Mouse (Mus musculus) lung, postnatal 14 days (tissue): Measurements from ENCODE around the gene Zfp13.
"Not testable (repeated sequence)": the region's sequence is repeated elsewhere in the genome, so short reads cannot be mapped to it uniquely, and the experiment has no call there.

Experiments
- DNase-seq: peaks from one replicate; pipeline ENCODE4 v3.0.0; 2021

Zfp13 gene

GRCm38 (mm10) chr17:23598582-23599552 lies at the start of gene Zfp13:
Zfp13 (minus strand) TSS chr17:23599487.
- peak; percentile 84 for DNase-seq

- no peak for DNase-seq
Measured at GRCm38 (mm10) chr17:23645894-23646293, 46.6 kb upstream of the Zfp13 start.

DNA sequence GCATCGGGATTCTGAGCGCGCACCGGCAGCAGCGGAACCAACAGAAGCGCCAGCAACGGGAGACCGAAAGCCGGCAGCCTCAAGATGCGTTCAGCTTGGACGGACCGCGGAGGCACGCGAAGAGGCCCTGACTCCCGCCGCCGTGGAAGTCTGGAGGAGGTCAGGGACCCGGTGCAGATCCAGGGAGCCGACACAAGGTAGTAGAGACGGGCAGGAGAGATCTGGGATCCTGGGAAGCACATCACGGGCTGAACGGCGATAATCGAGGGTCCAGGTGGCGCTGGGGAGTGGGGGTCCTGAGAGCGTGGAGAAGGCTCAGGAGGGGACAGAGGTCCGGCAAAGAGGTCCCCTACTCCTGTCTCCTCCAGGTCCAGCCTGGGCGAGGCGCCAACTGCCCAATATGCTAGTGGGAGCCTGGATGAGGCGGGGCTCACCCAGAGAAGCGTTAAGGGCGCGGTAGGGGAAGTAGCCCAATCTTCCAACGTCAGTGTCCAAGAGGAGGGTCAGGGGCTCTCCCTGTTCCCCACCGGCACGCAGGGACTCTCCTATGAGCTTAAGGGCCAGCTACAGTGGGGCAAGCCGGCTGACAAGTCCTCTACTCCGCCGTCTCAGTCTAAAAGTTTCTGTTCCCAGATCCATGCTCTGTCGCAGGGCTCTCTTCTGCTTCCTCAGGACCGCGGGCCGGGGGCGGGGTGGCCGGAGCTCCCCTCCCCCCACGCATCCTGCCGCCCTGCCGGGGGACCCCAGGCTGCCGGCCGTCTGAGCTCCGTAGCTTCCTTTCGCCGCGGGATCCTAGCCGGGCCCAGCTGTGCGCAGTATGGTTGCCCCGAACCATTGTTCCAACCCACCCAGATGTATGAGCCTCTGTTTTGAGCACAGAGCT lies 45.6 kb upstream of the Zfp13 start, which contains the start of gene Mmp25:
Gene Mmp25 (minus strand): TSS at position 665 of the 883 bp plus-strand sequence.
- DNase-seq, result no peak

- DNase-seq, result no peak
Measured at GRCm38 (mm10) chr17:23631241-23631640, 32.0 kb upstream of the Zfp13 start.

DNA sequence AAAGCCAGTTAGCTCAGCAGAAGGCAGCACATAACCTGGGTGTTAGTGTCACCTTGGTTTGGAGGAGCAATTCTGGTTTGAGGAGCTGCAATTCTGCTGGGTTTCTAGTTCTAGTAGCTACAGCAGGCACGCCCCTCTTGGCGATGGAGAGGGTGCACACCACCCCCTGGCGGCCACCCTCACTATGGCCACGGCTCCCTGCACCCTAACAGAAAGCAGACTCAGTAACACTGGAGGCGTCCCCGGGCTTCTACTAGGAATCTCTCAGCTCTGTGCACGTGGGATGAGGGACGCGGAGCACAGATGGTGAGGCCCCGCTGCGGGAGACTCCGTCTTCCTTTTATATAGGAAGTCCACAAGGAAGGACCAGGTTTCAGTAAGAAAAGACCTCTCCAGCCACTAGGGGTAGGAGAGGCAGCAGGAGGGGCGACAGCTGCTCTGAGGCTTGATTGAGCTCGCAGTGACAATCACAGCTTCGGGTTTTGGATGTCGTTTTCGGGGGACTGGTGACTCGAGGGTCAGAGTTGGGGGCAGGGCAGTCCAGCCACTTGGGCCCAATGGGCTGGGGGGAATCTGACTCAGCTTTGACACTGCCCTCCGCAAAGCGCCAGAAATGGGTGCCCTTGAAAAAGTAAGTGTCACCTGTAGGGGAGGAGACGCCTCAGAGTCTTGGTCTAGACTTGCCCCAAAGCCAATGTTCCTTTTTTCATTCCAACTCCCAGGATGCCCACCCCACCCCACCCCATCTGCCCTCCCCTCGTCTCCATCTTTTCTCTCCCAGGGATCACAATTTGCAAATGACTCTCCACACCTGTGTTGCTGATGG lies 31.1 kb upstream of the Zfp13 start:
- peak; percentile 80 for DNase-seq

DNA sequence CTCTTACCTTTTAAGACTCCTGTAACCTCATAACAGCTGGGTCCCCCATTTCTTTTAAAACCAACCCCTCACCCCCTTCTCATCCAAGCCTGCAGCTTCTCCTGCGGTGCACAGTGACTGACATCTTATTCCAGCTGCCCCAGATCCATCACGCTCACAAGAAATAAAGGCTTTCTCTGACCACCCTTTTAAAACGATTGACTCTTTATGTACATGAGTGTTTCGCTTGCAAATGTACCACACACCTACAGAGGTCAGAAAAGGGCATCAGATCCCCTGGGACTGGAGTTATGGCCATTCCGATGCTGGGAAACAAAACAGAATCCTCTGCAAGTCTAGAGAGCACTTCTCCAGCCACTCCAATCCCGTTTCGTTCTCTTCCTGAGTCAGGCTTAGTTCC lies 28.5 kb upstream of the Zfp13 start:
- DNase-seq, result no peak

DNA sequence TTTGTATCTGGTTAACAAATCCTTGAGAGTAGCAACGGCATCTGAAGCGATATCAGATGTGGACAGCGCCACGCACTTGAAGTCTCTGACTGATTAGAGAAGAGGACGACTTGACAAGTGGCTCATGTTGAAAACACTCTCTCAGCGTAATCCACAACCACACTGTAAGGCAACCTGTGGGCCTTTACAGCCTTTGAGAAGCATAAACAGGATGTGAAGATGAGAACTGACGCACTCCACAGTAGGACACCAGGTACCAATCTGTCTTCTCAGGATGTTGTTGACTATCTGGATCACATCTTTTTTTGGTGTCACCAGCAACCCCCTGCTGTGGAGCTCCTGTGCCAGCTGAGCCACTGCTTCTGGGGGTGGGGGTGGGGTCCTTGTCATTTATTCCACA lies 21.1 kb upstream of the Zfp13 start:
- no peak for DNase-seq

- no peak for DNase-seq
Measured at GRCm38 (mm10) chr17:23617087-23617486, 17.8 kb upstream of the Zfp13 start.

- DNase-seq, result peak; percentile 75
Measured at GRCm38 (mm10) chr17:23610361-23610800, 11.1 kb upstream of the Zfp13 start.

- DNase-seq, result no peak
Measured at GRCm38 (mm10) chr17:23609612-23610011, 10.3 kb upstream of the Zfp13 start.

- DNase-seq, result no peak
Measured at GRCm38 (mm10) chr17:23605220-23605619, 5.9 kb upstream of the Zfp13 start.

- DNase-seq, result no peak
Measured at GRCm38 (mm10) chr17:23604394-23604793, 5.1 kb upstream of the Zfp13 start.

DNA sequence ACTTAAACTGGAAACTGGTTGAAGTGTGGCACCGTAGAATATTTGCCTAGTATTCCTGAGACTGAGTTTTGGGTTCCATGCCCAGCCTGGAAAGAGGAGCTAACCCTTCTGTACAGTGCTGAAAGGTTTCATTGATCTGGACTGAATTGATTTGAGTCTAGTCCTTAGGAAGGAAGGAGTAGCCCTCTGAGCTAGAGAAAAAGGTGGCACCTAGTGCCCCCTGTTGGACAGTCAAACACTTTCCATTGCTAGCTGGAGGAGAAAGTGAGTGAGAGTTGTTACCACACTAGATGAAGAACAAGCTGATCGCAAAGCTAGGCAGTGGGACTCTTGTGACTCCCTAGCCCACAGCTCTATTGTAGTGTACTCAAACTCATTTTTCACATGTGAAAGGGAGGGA lies 4.3 kb upstream of the Zfp13 start:
- peak; percentile 20 for DNase-seq

- DNase-seq, result no peak
Measured at GRCm38 (mm10) chr17:23603077-23603476, 3.8 kb upstream of the Zfp13 start.

DNA sequence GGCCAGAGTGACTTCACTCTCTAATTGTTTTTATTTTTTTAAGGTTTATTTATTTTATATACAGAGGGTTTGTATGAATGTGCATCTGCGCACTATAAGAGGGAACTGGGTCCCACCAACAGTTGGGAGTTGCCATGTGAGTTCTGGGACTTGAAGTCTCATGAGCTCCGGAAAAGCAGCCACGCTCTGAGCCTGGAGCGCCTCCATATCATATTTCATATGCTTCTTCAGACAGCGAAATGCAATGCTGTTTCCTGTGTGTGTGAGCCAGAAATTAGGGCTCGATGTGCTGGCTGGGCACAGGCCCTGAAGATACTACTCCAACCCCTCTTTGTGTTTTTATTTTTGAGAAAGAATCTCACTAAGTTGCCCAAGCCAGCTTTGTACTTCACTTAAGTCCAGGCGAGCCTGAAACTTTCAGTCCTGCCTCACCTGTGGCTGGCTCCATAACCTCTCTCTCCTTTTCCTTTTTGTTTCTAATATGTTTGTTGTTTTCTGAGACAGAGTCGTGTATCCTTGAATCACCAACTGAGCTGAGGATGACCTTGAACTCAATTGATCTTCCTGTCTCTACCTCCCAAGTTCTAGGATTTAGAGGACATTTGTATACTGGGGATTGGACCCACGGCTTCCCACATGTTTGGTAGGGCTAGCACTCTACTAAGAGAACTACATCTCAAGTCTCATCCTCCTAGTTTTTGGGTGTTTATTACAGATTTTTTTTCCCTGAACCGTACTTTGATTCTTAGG lies 2.7 kb upstream of the Zfp13 start:
- no peak for DNase-seq

- DNase-seq, result no peak
Measured at GRCm38 (mm10) chr17:23600641-23601622, 1.6 kb upstream of the Zfp13 start, which contains the start of gene Zscan10. Zscan10 (plus strand) TSS chr17:23600856.

DNA sequence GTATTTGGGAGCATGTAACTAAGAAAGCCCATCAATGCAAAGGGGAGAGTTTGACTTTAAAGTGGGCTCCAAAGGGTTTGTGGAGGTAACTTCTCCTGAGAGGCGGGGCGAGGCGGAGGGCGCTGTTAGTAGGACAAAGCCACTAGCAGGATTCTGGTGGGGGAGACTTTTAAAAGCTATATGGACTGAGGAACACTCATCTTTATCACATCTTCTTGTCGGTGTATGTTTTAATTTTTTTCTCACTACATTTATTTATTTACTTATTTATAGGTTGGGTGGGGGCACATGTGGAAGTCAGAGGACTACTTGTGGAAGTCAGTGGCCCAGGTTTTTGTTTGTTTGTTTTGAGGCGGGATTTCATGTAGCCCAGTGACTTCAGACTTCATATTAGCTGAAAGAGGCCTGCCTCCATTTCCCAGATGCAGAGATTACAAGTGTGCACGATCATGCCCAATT lies 347 bp upstream of the Zfp13 start:
- no peak for DNase-seq

- not testable (repeated sequence) for DNase-seq
Measured at GRCm38 (mm10) chr17:23595139-23595538, 4.1 kb downstream of the Zfp13 start.

DNA sequence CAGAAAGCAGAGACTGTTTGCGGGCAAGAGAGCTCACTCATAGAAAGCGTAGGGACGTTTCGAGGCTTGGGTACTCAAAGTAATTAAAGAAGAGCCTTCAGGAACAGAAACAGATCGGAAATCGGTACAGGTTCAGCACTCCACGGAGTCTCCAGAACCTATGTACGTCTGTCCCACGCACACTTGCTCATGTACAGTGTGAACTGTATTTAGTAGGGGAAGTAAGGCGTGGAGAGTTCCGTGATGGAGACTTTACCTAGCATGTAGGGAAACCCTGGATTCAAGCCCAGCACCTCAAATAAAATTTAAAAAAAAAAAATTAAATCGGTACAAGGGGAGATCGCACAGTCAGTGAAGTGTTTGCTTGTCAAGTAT lies 6.4 kb downstream of the Zfp13 start:
- no peak for DNase-seq

- DNase-seq, result peak; percentile 94
Measured at GRCm38 (mm10) chr17:23592208-23592925, 6.9 kb downstream of the Zfp13 start.
